Mouse (Mus musculus) gonadal fat pad, adult 2 months (tissue): Measurements from ENCODE around the gene Lrrc28. TPM values are rescaled to one million over a fixed set of nuclear protein-coding genes. Genes with fewer than 3 reads are reported as not detected.

ENCODE experiments used
- DNase-seq: peaks from one replicate; pipeline ENCODE4 v3.0.0-alpha.2; 2012; ENCODE audit warnings: low read depth
- polyA plus RNA-seq: library from polyadenylated mRNA; depleted of rRNA; stranded (reverse); fragments of >200 nt; gene quantifications from 2 replicates; pipeline ENCODE4 v1.2.3, GENCODE M21; 2012

Lrrc28 gene
- polyA plus RNA-seq, 1 experiment = 36.2 TPM

GRCm38 (mm10) chr7:67645681-67646014, 580 bp upstream of the Lrrc28 start:
- DNase-seq = no peak

DNA sequence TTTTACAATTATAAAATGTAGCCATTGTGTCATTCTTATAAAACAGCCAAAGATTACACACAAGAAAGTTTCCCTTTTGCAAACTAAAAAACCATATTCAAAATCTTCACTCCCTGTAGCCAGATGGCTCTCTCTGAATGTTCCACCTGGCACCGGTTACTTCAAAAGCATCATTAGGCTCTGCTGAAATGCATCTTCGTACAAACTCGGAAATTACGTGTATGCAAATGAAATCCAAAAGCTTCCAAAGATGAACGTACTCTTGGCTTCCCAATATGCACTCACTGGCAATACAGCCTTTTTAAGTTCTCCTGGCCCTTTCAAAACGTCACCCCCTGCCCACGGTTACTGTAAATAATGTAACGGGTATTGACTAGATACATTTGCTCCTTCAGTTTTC, 777 bp downstream of the Lrrc28 start:
- DNase-seq = no peak

GRCm38 (mm10) chr7:67642955-67643354, 2.1 kb downstream of the Lrrc28 start:
- DNase-seq = no peak

- DNase-seq = no peak
Observed at GRCm38 (mm10) chr7:67639006-67639405, 6.1 kb downstream of the Lrrc28 start.

DNA sequence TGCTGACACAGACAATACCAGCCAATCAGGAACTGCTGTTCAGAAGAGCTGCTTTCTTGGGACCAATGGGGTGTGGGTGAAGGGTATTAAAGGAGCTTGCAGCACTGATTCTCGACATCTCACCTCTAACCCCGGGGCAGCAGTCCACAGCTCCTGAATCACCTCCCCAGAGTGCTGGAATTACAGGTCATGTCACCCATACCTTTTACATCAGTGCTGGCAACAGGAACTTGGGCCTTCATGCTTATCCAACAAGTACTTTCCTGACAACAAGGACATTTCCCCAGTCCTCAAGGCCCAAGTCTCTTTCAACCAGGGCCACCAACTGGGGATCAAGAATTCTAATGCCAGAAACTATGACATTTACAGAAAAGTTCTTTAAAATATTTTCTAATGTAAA, 8.9 kb downstream of the Lrrc28 start:
- no peak for DNase-seq

DNA sequence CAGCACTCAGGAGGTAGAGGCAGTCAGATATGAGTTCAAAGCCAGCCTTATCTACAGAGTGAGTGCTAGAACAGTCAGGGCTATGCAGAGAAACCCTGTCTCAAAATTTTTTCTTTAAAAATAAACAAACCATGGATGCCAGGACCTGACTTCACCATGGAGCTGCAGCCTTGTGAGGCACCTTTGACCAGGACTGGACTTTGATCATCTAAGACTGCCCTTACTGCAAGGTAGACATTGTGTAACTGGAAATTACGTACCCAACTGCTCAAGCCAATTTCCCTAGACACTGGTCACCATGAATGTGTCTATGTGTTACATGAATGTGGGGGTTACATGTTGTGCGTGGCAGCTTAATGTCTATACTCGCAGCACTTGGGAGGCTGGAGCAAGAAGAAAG, 10.9 kb downstream of the Lrrc28 start:
- DNase-seq = no peak

DNA sequence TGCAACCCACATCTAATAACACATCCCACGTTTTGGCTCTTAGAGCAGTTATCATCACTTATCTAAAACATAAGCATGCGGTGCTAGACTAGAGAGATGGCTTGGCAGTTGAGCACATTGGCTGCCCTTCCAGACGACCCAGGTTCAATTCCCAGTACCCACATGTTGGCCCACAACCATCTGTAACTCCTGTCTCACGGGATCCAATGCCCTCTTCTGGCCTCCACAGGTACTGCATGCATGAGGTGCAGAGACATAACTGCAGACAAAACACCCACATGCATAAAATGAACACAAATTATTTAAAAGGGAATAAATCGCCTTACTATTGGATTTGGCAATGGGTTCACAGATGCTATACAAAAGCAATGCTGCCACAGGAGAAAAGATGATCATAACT, 12.7 kb downstream of the Lrrc28 start:
- no peak for DNase-seq

- DNase-seq = no peak
Observed at GRCm38 (mm10) chr7:67630817-67631216, 14.3 kb downstream of the Lrrc28 start.

DNA sequence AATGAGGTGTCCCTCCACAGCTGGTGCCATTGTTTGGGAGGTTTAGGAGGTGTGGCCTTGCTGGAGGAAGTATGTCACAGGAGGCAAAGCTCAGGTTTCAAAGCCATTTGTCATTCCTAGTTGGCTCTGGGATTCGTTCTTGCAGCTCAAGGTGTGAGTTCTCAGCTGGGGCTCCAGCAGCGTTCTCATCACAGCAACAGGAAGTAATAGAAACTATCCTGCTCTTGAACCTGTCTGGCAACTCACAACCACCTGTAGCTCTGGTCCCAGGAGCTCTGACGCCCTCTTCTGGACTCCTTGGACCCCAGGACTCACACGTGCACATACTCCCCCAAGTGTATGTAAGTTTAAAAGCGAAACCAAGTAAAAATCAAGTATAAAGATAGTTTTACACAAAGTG, 15.4 kb downstream of the Lrrc28 start:
- no peak for DNase-seq

GRCm38 (mm10) chr7:67626671-67627070, 18.4 kb downstream of the Lrrc28 start:
- DNase-seq = no peak

DNA sequence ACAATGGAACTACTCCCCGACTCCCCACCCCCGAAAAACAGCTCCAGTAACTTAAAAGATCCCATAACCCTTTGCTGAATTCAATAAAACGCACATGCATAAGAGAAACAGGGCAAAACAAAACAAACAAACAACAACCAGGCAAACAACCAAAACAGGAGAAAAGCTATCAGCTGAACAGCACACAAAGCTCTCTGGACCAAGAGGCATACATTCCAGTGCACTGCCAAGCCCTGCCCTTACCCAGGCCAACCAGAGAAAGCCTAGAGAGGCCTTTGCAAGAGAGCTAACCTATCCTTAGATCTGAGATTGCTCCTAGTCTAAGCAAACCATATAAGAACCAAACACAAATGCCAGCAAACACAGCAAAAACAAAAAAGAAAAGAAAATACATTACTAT, 22.9 kb downstream of the Lrrc28 start:
- no peak for DNase-seq

DNA sequence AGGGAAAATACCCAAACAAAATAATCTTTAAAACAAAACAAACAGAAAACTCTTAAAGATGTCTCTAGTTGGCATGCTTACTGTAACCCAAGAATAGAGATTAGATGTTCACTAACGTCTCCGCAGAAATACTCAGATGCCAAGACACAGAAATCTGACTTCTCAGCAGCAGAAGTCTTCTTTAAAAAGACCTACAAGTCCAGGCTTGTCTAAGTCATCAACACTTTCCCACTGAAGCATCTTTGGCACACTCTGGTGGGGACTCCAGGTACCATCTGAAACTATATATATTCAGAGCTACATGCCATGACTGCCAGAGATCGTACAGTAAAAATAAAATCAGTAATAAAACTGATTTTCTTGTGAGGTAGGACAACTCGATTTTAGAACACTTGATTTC, 25.2 kb downstream of the Lrrc28 start:
- no peak for DNase-seq

DNA sequence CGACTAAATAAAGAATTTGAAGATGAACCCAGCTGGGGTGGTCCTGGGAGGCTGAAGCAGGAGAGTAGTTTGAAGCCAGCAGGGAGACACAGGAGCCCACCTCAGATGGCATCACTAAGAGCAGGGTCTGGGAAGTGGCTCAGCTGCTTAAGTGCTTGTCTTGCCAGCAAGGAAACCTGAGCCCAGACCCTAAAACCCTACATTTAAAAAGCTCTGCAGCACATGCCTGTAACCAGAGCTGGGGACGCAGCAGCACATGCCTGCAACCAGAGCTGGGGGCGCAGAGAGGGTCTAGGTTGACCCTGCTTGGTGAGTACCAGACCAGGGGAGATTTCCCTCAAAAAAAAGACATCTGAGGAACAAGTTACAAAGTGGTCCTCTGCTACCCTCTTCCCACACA, 26.8 kb downstream of the Lrrc28 start:
- no peak for DNase-seq

GRCm38 (mm10) chr7:67617646-67618045, 27.4 kb downstream of the Lrrc28 start:
- no peak for DNase-seq

GRCm38 (mm10) chr7:67616890-67617289, 28.2 kb downstream of the Lrrc28 start:
- DNase-seq = no peak

DNA sequence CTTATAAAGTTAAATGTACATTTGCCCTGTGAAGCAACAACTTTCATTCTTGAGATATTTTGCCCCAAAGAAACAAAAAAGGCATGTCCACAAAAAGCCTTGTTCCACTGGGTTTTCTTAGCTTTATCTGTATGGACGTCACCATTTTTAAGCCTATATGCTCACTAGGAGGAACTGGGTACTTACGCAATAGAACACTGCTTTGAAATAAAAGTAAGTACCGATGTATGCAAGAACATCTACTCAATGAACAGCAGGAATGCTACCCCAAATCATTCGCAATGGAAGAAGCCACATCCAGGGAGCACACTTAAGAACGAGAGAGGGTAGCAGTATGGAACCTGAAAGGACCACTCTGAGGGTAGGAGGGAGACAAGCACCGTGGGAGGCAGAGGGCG, 30.6 kb downstream of the Lrrc28 start:
- DNase-seq = no peak

DNA sequence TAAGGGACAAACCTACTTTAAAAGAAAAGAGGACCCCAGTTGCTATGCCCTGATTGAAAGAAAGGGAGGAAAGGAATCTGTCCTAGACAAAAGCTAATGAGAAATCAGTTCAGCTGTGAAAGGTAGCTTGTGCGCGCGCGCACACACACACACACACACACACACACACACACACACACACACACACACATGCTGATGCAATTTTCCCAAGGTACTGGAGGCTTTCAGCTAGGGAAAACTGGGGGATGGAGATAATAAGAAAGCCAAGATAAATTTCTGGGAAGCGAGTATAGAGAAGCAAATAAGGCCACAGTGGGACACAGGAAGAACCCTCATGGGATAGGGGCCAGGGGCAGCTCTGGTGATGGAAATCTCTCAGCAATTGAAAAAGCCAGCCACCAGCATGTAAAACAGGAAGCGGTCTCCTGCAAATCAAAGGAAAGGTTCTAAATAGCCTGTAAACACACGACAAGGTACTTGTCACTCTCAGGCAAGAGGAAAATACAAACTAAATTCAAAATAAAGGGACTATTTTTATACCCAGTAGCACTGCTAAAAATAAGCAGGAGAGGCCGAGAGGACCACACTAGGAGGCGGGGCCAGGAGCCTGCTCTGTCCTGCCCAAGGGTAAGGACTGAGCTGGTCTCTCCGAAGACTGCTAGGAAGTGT, 31.1 kb downstream of the Lrrc28 start:
- no peak for DNase-seq

DNA sequence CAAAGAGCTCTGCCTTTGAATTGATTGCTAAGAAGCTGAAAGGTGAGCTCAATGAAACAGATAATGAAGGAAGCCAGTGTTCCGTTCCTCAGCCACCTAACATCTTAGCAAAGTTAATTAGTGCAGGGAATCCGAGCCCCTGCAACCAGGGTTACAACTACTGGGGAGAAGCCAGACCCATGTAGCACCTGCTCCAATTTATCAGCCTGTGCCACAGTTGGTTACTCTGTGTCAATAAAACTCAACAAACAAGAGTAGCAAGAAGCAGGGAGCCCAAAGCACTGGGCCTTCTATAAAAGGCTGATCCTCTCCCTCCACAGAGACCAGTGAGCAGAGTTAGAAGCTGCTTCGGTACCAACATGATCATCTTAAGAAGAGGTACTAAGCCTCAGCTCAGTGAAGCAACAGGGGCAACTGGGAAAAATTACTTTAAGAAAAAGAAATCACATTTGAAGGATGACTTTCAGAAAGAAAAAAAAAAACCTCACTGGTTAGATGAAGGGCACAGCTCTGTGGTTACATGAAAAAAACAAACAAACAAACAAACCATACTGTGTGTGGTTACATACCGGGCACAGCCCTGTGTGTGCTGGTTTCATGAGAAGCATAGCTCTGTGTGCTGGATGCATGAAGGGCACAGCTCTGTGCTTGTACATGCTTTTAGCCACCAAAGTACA, 36.6 kb downstream of the Lrrc28 start:
- DNase-seq = no peak

GRCm38 (mm10) chr7:67607669-67608347, 37.3 kb downstream of the Lrrc28 start:
- DNase-seq = no peak

GRCm38 (mm10) chr7:67606250-67606649, 38.8 kb downstream of the Lrrc28 start:
- DNase-seq = no peak

- no peak for DNase-seq
Observed at GRCm38 (mm10) chr7:67605114-67605513, 40.0 kb downstream of the Lrrc28 start.

DNA sequence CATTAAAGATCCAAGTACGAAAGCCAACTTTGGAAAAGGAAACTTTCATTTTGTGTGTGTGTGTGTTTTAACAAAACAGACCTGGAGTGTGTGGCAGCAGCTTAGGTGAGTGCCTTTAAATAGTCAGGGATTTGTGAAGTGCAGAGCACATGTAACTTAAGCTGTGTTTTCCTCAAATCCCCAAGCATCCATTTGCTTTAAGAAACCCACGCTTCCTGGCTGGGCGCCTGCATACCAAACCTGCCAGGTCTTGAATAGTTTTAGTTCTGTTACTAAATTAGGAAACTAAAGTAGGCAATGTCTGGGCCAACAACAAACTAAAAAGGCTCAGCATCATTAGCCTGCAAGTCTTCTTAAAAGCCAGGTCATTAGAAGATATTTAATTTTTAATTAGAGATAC, 47.0 kb downstream of the Lrrc28 start:
- DNase-seq = peak; percentile 68

DNA sequence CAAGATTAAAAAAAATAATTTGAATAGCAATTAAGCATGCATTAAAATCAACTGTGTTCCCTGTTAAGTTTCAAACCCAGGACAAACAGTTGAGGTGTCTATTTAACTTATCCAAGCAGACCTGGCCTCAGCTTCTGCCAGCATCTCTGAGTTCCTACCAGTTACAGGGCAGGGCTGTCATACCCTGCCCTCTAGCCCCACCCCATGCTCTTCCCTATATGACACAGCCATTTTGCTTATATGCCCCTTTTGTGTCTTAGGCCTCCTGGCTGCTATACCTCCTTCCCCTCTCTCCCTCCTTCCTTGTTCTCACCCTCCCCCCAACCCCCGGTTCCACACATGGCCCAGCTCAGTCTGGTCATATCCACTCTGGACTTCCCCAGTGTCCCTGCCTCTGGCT, 48.1 kb downstream of the Lrrc28 start:
- no peak for DNase-seq
